Mouse (Mus musculus): ENCODE measurements around the gene Kif2c. TPM values are rescaled to one million over a fixed set of nuclear protein-coding genes. Genes with fewer than 3 reads are reported as not detected.

The Kif2c gene
- total and polyA plus RNA-seq, 3 experiments, result 32.6 to 45.1 TPM; not detected in 1

- TF ChIP-seq GATA1 (IDR thresholded peaks at IDR 0.05; ENCODE audit: low read depth, low read length) (no peak), BHLHE40 (IDR thresholded peaks at IDR 0.05; ENCODE audit: borderline replicate concordance, low read depth, low read length) (no peak), RAD21 (IDR thresholded peaks at IDR 0.05; ENCODE audit: low read depth, low read length) (no peak), MYB (IDR thresholded peaks at IDR 0.05; ENCODE audit: low read depth, low read length) (no peak), MYC (IDR thresholded peaks at IDR 0.05; ENCODE audit: low read depth, low read length) (no peak), TCF12 (IDR thresholded peaks at IDR 0.05; ENCODE audit: low read depth, low read length) (no peak), ZMIZ1 (IDR thresholded peaks at IDR 0.05; ENCODE audit: low read depth, low read length) (no peak; the same call in 1 of the 2 replicates), MXI1 (IDR thresholded peaks at IDR 0.05; ENCODE audit: low read depth, low read length) (no peak), POLR2A (IDR thresholded peaks at IDR 0.05; ENCODE audit: control insufficient read depth in 1 of 2, insufficient read depth in 1 of 2, low read depth in 1 of 2, low read length in 2 of 2, poor library complexity in 1 of 2) (peak in 1 of 2 experiments; percentile 64; a peak in 2 of 4 replicates), TBP (IDR thresholded peaks at IDR 0.05; ENCODE audit: low read depth, low read length) (no peak), ZC3H11A (IDR thresholded peaks at IDR 0.05; ENCODE audit: low read depth, low read length) (no peak), USF1 (IDR thresholded peaks at IDR 0.05; ENCODE audit: low read depth, low read length) (no peak), RCOR1 (IDR thresholded peaks at IDR 0.05; ENCODE audit: low read depth, low read length) (no peak), POLR2AphosphoS2 (IDR thresholded peaks at IDR 0.05; ENCODE audit: low read length) (peak; percentile 10; the same call in 1 of the 2 replicates)
- no peaks in the 10 kb centered on the region for H3K27me3 ChIP-seq (ENCODE audit: control insufficient read depth in 1 of 2, insufficient read depth in 2 of 2, low read length in 2 of 2)
- DNase-seq (ENCODE audit: low read depth, low spot score), result peak; percentile 48
- peaks cover 0 to 18% of the 10 kb centered on the region in 2 experiments; a peak in 2 of 4 replicates for H3K4me1 ChIP-seq (ENCODE audit: control insufficient read depth in 1 of 2, insufficient read depth in 2 of 2, low read length in 2 of 2)
- H3K4me3 ChIP-seq (ENCODE audit: control insufficient read depth in 1 of 2, insufficient read depth in 1 of 2, low read depth in 2 of 2, low read length in 2 of 2), result no peak overlapping the region
- H3K36me3 ChIP-seq (ENCODE audit: control insufficient read depth in 1 of 2, insufficient read depth in 2 of 2, low read length in 2 of 2), result peaks cover 16 to 19% of the 10 kb centered on the region in 2 experiments
- peaks cover 33% of the 10 kb centered on the region for H3K79me2 ChIP-seq (ENCODE audit: control insufficient read depth, insufficient read depth, low read length, poor library complexity)
- H3K27ac ChIP-seq (ENCODE audit: control insufficient read depth, low read depth, low read length), result peak overlapping the region; percentile 4; the same call in 1 of the 2 replicates
- H3K9ac ChIP-seq (ENCODE audit: control insufficient read depth, low read depth, low read length, poor library complexity, severe bottlenecking), result no peak overlapping the region
- no peaks in the 10 kb centered on the region for H3K9me3 ChIP-seq (replicated peaks; ENCODE audit: insufficient read depth, low read length)
Observed at GRCm38 (mm10) chr4:117150212-117150733, 32.2 kb downstream of the Kif2c start.

GRCm38 (mm10) chr4:117149291-117150211 lies 32.9 kb downstream of the Kif2c start:
- TF ChIP-seq BHLHE40 (IDR thresholded peaks at IDR 0.05; ENCODE audit: borderline replicate concordance, low read depth, low read length) (no peak), ZMIZ1 (IDR thresholded peaks at IDR 0.05; ENCODE audit: low read depth, low read length) (peak; percentile 49; the same call in 1 of the 2 replicates), MYC (IDR thresholded peaks at IDR 0.05; ENCODE audit: low read depth, low read length) (0 out of 2 replicates have a peak, but pooled peaks have one; percentile 21), KAT2A (conservative IDR thresholded peaks at IDR 0.05; ENCODE audit: low read depth, low read length) (no peak), POLR2AphosphoS5 (IDR thresholded peaks at IDR 0.05; ENCODE audit: borderline replicate concordance, low read depth, low read length) (no peak), JUND (IDR thresholded peaks at IDR 0.05; ENCODE audit: low read depth, low read length) (no peak), SMC3 (IDR thresholded peaks at IDR 0.05; ENCODE audit: low read depth, low read length) (peak; percentile 1; the same call in 1 of the 2 replicates), POLR2A (IDR thresholded peaks at IDR 0.05; ENCODE audit: control insufficient read depth in 1 of 2, insufficient read depth in 1 of 2, low read depth in 1 of 2, low read length in 2 of 2, poor library complexity in 1 of 2) (peak in 1 of 2 experiments; percentile 55; a peak in 2 of 4 replicates), ZNF384 (IDR thresholded peaks at IDR 0.05; ENCODE audit: low read depth, low read length) (no peak), CHD2 (IDR thresholded peaks at IDR 0.05; ENCODE audit: low read length) (0 out of 2 replicates have a peak, but pooled peaks have one; percentile 7), MYB (IDR thresholded peaks at IDR 0.05; ENCODE audit: low read depth, low read length) (peak; percentile 17), TBP (IDR thresholded peaks at IDR 0.05; ENCODE audit: low read depth, low read length) (peak; percentile 59), POLR2AphosphoS2 (IDR thresholded peaks at IDR 0.05; ENCODE audit: low read length) (peak; percentile 95), CTCF (IDR thresholded peaks at IDR 0.05 in 2 of 3, conservative IDR thresholded peaks at IDR 0.05 in 1 of 3; ENCODE audit: control insufficient read depth in 1 of 3, insufficient read depth in 1 of 3, low read depth in 2 of 3, low read length in 3 of 3, poor library complexity in 1 of 3, severe bottlenecking in 1 of 3) (peak in 2 of 3 experiments; percentile 8 to 17; a peak in 1 of 6 replicates), MAX (IDR thresholded peaks at IDR 0.05; ENCODE audit: low read length) (no peak), USF1 (IDR thresholded peaks at IDR 0.05; ENCODE audit: low read depth, low read length) (no peak), UBTF (IDR thresholded peaks at IDR 0.05; ENCODE audit: borderline replicate concordance, insufficient read depth, low read depth, low read length) (no peak)
- no peaks in the 10 kb centered on the region for H3K27me3 ChIP-seq (ENCODE audit: control insufficient read depth in 1 of 2, insufficient read depth in 2 of 2, low read length in 2 of 2)
- H3K36me3 ChIP-seq (ENCODE audit: control insufficient read depth in 1 of 2, insufficient read depth in 2 of 2, low read length in 2 of 2), result peaks cover 16 to 17% of the 10 kb centered on the region in 2 experiments
- H3K9me3 ChIP-seq (replicated peaks; ENCODE audit: insufficient read depth, low read length), result no peaks in the 10 kb centered on the region
- H3K4me3 ChIP-seq (ENCODE audit: control insufficient read depth in 1 of 2, insufficient read depth in 1 of 2, low read depth in 2 of 2, low read length in 2 of 2), result no peak overlapping the region
- H3K27ac ChIP-seq (ENCODE audit: control insufficient read depth, low read depth, low read length), result peak overlapping the region; percentile 15; the same call in 1 of the 2 replicates
- peak; percentile 68 for DNase-seq (ENCODE audit: low read depth, low spot score)
- H3K9ac ChIP-seq (ENCODE audit: control insufficient read depth, low read depth, low read length, poor library complexity, severe bottlenecking), result no peak overlapping the region
- peaks cover 0 to 18% of the 10 kb centered on the region in 2 experiments; a peak in 2 of 4 replicates for H3K4me1 ChIP-seq (ENCODE audit: control insufficient read depth in 1 of 2, insufficient read depth in 2 of 2, low read length in 2 of 2)
- peaks cover 25% of the 10 kb centered on the region for H3K79me2 ChIP-seq (ENCODE audit: control insufficient read depth, insufficient read depth, low read length, poor library complexity)
